Mouse (Mus musculus) midbrain, embryonic 11.5 days (tissue): ENCODE results near the gene Dap. TPM values are rescaled to one million over a fixed set of nuclear protein-coding genes. Genes with fewer than 3 reads are reported as not detected.

ENCODE experiments used
- ATAC-seq: fragments of 200-750 bp; cut with Nextera tagmentation; 2 replicates; pipeline ENCODE4 v1.8.0; 2017; ENCODE audit warnings: moderate TSS enrichment, moderate library complexity; ENCODE audit not compliant: low FRiP score
- DNase-seq: peaks from one replicate; pipeline ENCODE4 v3.0.0; 2015; ENCODE audit warnings: low spot score; ENCODE audit errors: missing footprints
- H3K27ac ChIP-seq: fragments of 300-500 bp; sonication (generic); 2 replicates; pipeline ENCODE4 v1.5.1; 2014; ENCODE audit warnings: low read depth, low read length
- H3K27me3 ChIP-seq: fragments of 300-500 bp; sonication (generic); 2 replicates; pipeline ENCODE4 v1.6.1; 2014; ENCODE audit warnings: mild to moderate bottlenecking, low read length, moderate library complexity, mixed read lengths; ENCODE audit not compliant: control insufficient read depth, insufficient read depth
- H3K36me3 ChIP-seq: fragments of 300-500 bp; sonication (generic); 2 replicates; pipeline ENCODE4 v1.6.1; 2014; ENCODE audit warnings: mild to moderate bottlenecking, low read length, moderate library complexity, mixed read lengths; ENCODE audit not compliant: control insufficient read depth, insufficient read depth
- H3K4me1 ChIP-seq: fragments of 300-500 bp; sonication (generic); 2 replicates; pipeline ENCODE4 v1.6.1; 2014; ENCODE audit warnings: low read length; ENCODE audit not compliant: control insufficient read depth, insufficient read depth
- H3K4me2 ChIP-seq: fragments of 300-500 bp; sonication (generic); 2 replicates; pipeline ENCODE4 v1.6.1; 2014; ENCODE audit warnings: mild to moderate bottlenecking, moderate library complexity
- H3K4me3 ChIP-seq: fragments of 300-500 bp; sonication (generic); 2 replicates; pipeline ENCODE4 v1.5.1; 2014; ENCODE audit warnings: low read depth, low read length
- H3K9ac ChIP-seq: fragments of 300-500 bp; sonication (generic); 2 replicates; pipeline ENCODE4 v1.6.1; 2014; ENCODE audit warnings: low read length
- H3K9me3 ChIP-seq: fragments of 300-500 bp; sonication (generic); 2 replicates; pipeline ENCODE4 v1.6.1; 2016; ENCODE audit warnings: low read length; ENCODE audit not compliant: control insufficient read depth
- WGBS: fragments of 180-500 bp; shearing (Covaris S2); extraction: QIAGEN DNeasy Blood & Tissue Kit; methylation state at CpG from one replicate; pipeline ENCODE4 v1.1.7; 2014; 5-methylcytosine and 5-hydroxymethylcytosine counted together
- polyA plus RNA-seq: library from polyadenylated mRNA; unstranded; fragments of >200 nt; fragmentation: Nextera tagmentation; extraction: Ambion mirVana; gene quantifications from 2 replicates; pipeline ENCODE4 v1.2.1, GENCODE M21; 2014

Dap gene
- polyA plus RNA-seq, 1 experiment from 2014 or later = 40.3 TPM

- DNase-seq (no peak), ATAC-seq (no peak)
- H3K4me3 ChIP-seq = no peak overlapping the region
- peaks cover 11% of the 10 kb centered on the region; the same call in 1 of the 2 replicates for H3K4me1 ChIP-seq
- H3K36me3 ChIP-seq = no peaks in the 10 kb centered on the region
- 93% methylated on average over 3 of the region's 3 CpGs for WGBS
- H3K27me3 ChIP-seq = no peaks in the 10 kb centered on the region
- H3K9ac ChIP-seq = no peak overlapping the region
- H3K27ac ChIP-seq = no peak overlapping the region
- no peak overlapping the region for H3K4me2 ChIP-seq
- no peaks in the 10 kb centered on the region for H3K9me3 ChIP-seq
These were observed 93.1 kb downstream of the Dap start for GRCm38 (mm10) chr15:31317056-31317805.

DNA sequence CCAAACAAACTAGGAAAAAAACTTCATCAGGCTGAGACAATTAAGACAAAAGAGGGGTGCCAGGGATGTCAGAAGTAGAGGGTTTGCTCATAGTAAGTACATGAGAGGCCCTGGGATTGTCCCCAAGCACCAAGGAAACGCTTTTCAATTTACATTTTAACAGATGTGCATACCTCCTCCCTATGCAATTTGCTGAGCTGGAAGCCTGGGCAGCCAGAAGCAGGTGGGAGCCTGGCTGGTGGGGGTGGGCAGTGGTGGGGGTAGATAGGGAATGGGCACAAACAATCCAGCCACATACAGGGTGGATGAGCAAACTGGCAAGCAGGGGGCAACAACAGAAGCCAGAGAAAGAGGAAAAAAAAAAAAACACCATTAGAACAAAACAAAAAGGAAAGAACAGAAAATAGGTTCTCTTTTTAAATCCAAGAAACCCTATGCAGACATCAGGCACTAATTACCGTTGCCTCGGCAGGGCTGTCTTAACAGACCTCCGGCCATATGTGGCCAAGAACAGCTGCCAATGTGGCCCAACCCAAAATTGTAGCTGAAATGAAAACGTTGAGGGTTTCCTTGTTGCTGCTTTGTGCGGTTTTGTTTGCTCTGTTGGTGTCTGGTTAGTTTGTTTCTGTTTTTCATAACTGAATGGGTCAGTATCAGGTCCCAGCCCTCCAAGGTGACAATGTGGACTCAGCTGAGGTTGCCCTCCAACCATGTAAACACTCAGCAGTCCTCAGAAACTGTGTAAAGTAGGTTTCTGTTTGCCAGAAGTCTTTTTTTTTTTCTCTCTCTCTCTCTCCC lies 94.2 kb downstream of the Dap start:
- Histone ChIP-seq H3K4me1 (peaks cover 11% of the 10 kb centered on the region; the same call in 1 of the 2 replicates), H3K4me3 (no peak overlapping the region), H3K4me2 (no peak overlapping the region), H3K27me3 (no peaks in the 10 kb centered on the region), H3K27ac (no peak overlapping the region), H3K9ac (no peak overlapping the region), H3K36me3 (no peaks in the 10 kb centered on the region), H3K9me3 (no peaks in the 10 kb centered on the region)
- ATAC-seq (no peak), DNase-seq (no peak)
- 54% methylated on average over 6 of the region's 6 CpGs for WGBS

- Histone ChIP-seq H3K4me2 (no peak overlapping the region), H3K4me1 (peaks cover 11% of the 10 kb centered on the region; the same call in 1 of the 2 replicates), H3K36me3 (no peaks in the 10 kb centered on the region), H3K4me3 (no peak overlapping the region), H3K9me3 (no peaks in the 10 kb centered on the region), H3K27me3 (no peaks in the 10 kb centered on the region), H3K27ac (no peak overlapping the region), H3K9ac (no peak overlapping the region)
- 71% methylated on average over 4 of the region's 4 CpGs for WGBS
- ATAC-seq (no peak), DNase-seq (no peak)
These were observed 94.9 kb downstream of the Dap start for GRCm38 (mm10) chr15:31319046-31319445.

GRCm38 (mm10) chr15:31320598-31321377 lies 96.7 kb downstream of the Dap start:
- WGBS = 67% methylated on average over 12 of the region's 12 CpGs
- no peak overlapping the region for H3K27ac ChIP-seq
- no peaks in the 10 kb centered on the region for H3K9me3 ChIP-seq
- ATAC-seq = no peak
- H3K9ac ChIP-seq = no peak overlapping the region
- H3K4me2 ChIP-seq = no peak overlapping the region
- H3K27me3 ChIP-seq = no peaks in the 10 kb centered on the region
- no peak overlapping the region for H3K4me3 ChIP-seq
- DNase-seq = no peak
- no peaks in the 10 kb centered on the region for H3K36me3 ChIP-seq
- peaks cover 11% of the 10 kb centered on the region; the same call in 1 of the 2 replicates for H3K4me1 ChIP-seq

- DNase-seq (no peak), ATAC-seq (no peak)
- no peaks in the 10 kb centered on the region for H3K36me3 ChIP-seq
- H3K4me1 ChIP-seq = peaks cover 5% of the 10 kb centered on the region; the same call in 1 of the 2 replicates
- no peaks in the 10 kb centered on the region for H3K27me3 ChIP-seq
- H3K4me3 ChIP-seq = no peak overlapping the region
- H3K9me3 ChIP-seq = no peaks in the 10 kb centered on the region
- no peak overlapping the region for H3K9ac ChIP-seq
- no peak overlapping the region for H3K4me2 ChIP-seq
- H3K27ac ChIP-seq = no peak overlapping the region
- 79% methylated on average over 4 of the region's 4 CpGs for WGBS
These were observed 99.6 kb downstream of the Dap start for GRCm38 (mm10) chr15:31323684-31324083.

Other genes with a start within 250 kb of the Dap start
- 0.57 and 0.61 TPM in 2 replicates for gene Ankrd33b, start 143.4 kb downstream of the Dap start, polyA plus RNA-seq
- 3.2 and 4.0 TPM in 2 replicates for gene Ropn1l, start 229.4 kb downstream of the Dap start, polyA plus RNA-seq